Mouse (Mus musculus) kidney, embryonic 16.5 days (tissue): ENCODE results near the gene Nicn1. TPM values are rescaled to one million over a fixed set of nuclear protein-coding genes. Genes with fewer than 3 reads are reported as not detected.
A peak's percentile ranks its signal among the peaks of the same experiment; 100 is the strongest.
"Not testable (repeated sequence)": the region's sequence is repeated elsewhere in the genome, so short reads cannot be mapped to it uniquely, and the experiment has no call there.

ENCODE experiments used
- ATAC-seq: fragments of 200-750 bp; cut with Nextera tagmentation; 2 replicates; pipeline ENCODE4 v1.8.0; 2017; ENCODE audit warnings: moderate TSS enrichment; ENCODE audit not compliant: low FRiP score, low TSS enrichment
- H3K27ac ChIP-seq: fragments of 300-500 bp; sonication (generic); 2 replicates; pipeline ENCODE4 v1.5.1; 2014; ENCODE audit warnings: low read length
- H3K27me3 ChIP-seq: fragments of 300-500 bp; sonication (generic); 2 replicates; pipeline ENCODE4 v1.6.1; 2014; ENCODE audit warnings: low read length, control low read depth, mixed read lengths; ENCODE audit not compliant: insufficient read depth
- H3K36me3 ChIP-seq: fragments of 300-500 bp; sonication (generic); 2 replicates; pipeline ENCODE4 v1.6.1; 2014; ENCODE audit warnings: low read length, control low read depth, mixed read lengths; ENCODE audit not compliant: insufficient read depth
- H3K4me1 ChIP-seq: fragments of 300-500 bp; sonication (generic); 2 replicates; pipeline ENCODE4 v1.6.1; 2014; ENCODE audit warnings: low read length, control low read depth, mixed read lengths; ENCODE audit not compliant: insufficient read depth
- H3K4me2 ChIP-seq: fragments of 300-500 bp; sonication (generic); replicated peaks from 2 replicates; pipeline ENCODE4 v1.6.1; 2014; ENCODE audit warnings: low read depth, low read length
- H3K4me3 ChIP-seq: fragments of 300-500 bp; sonication (generic); 2 replicates; pipeline ENCODE4 v1.5.1; 2014; ENCODE audit warnings: mild to moderate bottlenecking, low read length
- H3K9ac ChIP-seq: fragments of 300-500 bp; sonication (generic); replicated peaks from 2 replicates; pipeline ENCODE4 v1.6.1; 2014; ENCODE audit warnings: low read length
- H3K9me3 ChIP-seq: fragments of 300-500 bp; sonication (generic); 2 replicates; pipeline ENCODE4 v1.6.1; 2016; ENCODE audit warnings: low read length, control low read depth
- WGBS: fragments of 180-500 bp; shearing (Covaris S2); extraction: QIAGEN DNeasy Blood & Tissue Kit; methylation state at CpG from one replicate; pipeline ENCODE4 v1.1.7; 2014; 5-methylcytosine and 5-hydroxymethylcytosine counted together
- polyA plus RNA-seq: library from polyadenylated mRNA; unstranded; fragments of >200 nt; fragmentation: Nextera tagmentation; extraction: Ambion mirVana; gene quantifications from 2 replicates; pipeline ENCODE4 v1.2.1, GENCODE M21; 2015

Nicn1 gene
- polyA plus RNA-seq, 1 experiment from 2014 or later: 37.2 TPM

GRCm38 (mm10) chr9:108263690-108264190, 26.5 kb upstream of the Nicn1 start, which contains the start of gene Dag1:
Dag1 (minus strand) TSS chr9:108263958.
- Histone ChIP-seq H3K4me3 (peak within 1 kb of the TSS; percentile 91), H3K9me3 (no peaks in the 10 kb centered on the region), H3K36me3 (no peaks in the 10 kb centered on the region), H3K27ac (peak within 1 kb of the TSS; percentile 96), H3K4me1 (peaks cover 33% of the 10 kb centered on the region), H3K9ac (peak within 1 kb of the TSS; percentile 93), H3K4me2 (peak within 1 kb of the TSS; percentile 66), H3K27me3 (no peaks in the 10 kb centered on the region)
- ATAC-seq: peak; percentile 97
- under 1% methylated on average over 61 of the region's 71 CpGs for WGBS

- H3K27me3 ChIP-seq: no peaks in the 10 kb centered on the region
- 13% methylated on average over 10 of the region's 10 CpGs for WGBS
- H3K36me3 ChIP-seq: no peaks in the 10 kb centered on the region
- H3K27ac ChIP-seq: peak overlapping the region; percentile 96
- H3K9ac ChIP-seq: peak overlapping the region; percentile 93
- no peaks in the 10 kb centered on the region for H3K9me3 ChIP-seq
- 0 out of 2 replicates have a peak, but pooled peaks have one; percentile 1 for ATAC-seq
- H3K4me2 ChIP-seq: peak overlapping the region; percentile 66
- H3K4me1 ChIP-seq: peaks cover 33% of the 10 kb centered on the region
- peak overlapping the region; percentile 91 for H3K4me3 ChIP-seq
Measured at GRCm38 (mm10) chr9:108264191-108264921, 25.9 kb upstream of the Nicn1 start.

GRCm38 (mm10) chr9:108266261-108266935, 23.8 kb upstream of the Nicn1 start:
- ATAC-seq: no peak
- Histone ChIP-seq H3K9me3 (no peaks in the 10 kb centered on the region), H3K27ac (no peak overlapping the region), H3K4me3 (no peak overlapping the region), H3K4me1 (peaks cover 29% of the 10 kb centered on the region), H3K9ac (no peak overlapping the region), H3K4me2 (no peak overlapping the region), H3K36me3 (no peaks in the 10 kb centered on the region), H3K27me3 (no peaks in the 10 kb centered on the region)
- WGBS: 53% methylated on average over 10 of the region's 10 CpGs

DNA sequence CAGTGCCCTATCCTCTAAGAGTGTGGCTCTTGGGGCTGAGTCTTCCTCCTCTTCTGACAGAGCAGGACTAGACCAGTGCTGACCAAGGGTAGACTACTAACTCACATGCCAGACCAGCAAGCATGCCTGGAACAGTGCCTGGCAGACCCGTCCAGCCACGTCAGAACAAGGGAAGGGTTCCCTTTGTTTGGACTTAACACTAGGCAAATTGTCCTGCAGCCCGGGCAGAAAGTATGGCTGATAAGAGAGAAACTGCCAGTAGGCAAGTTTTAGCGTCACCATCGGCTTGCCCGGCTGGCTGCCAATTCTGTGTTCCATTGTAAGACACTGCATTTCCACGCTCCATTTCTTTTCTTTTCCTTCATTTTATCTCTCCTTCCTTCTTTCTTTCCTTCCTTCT, 22.5 kb upstream of the Nicn1 start:
- H3K27me3 ChIP-seq: no peaks in the 10 kb centered on the region
- H3K9me3 ChIP-seq: no peaks in the 10 kb centered on the region
- H3K9ac ChIP-seq: no peak overlapping the region
- no peaks in the 10 kb centered on the region for H3K36me3 ChIP-seq
- WGBS: 82% methylated on average over 7 of the region's 7 CpGs
- H3K4me3 ChIP-seq: no peak overlapping the region
- peaks cover 26% of the 10 kb centered on the region for H3K4me1 ChIP-seq
- ATAC-seq: no peak
- no peak overlapping the region for H3K4me2 ChIP-seq
- H3K27ac ChIP-seq: no peak overlapping the region

DNA sequence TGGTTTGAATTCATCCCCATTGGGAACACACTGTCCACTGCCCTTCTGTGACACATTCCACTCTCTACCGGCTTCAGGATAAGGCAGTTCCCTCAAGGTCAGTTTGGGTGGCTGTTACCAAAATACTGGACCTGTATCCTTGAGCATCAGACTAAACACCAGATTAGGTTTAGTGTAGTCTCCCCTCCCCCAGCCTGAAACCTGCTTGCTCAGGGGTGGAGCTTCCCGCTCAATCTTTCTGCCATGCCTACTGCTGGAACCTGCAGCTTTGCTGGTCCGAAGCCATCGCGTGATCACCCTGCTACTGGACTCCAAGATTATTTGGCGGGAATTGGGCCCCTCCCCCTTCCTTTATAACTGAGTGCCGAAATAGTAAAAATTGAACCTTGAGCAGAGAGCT, 21.5 kb upstream of the Nicn1 start:
- H3K4me3 ChIP-seq, H3K9ac ChIP-seq, H3K4me2 ChIP-seq, H3K27ac ChIP-seq, ATAC-seq, H3K36me3 ChIP-seq, H3K27me3 ChIP-seq, H3K9me3 ChIP-seq: not testable (repeated sequence)
- peaks cover 29% of the 10 kb centered on the region for H3K4me1 ChIP-seq
- WGBS: 77% methylated on average over 6 of the region's 7 CpGs

GRCm38 (mm10) chr9:108271941-108272340, 18.3 kb upstream of the Nicn1 start:
- H3K9me3 ChIP-seq: no peaks in the 10 kb centered on the region
- WGBS: 13% methylated on average over 2 of the region's 2 CpGs
- ATAC-seq: no peak
- H3K4me1 ChIP-seq: peaks cover 26% of the 10 kb centered on the region
- H3K27me3 ChIP-seq: no peaks in the 10 kb centered on the region
- H3K4me3 ChIP-seq: no peak overlapping the region
- no peaks in the 10 kb centered on the region for H3K36me3 ChIP-seq
- no peak overlapping the region for H3K4me2 ChIP-seq
- no peak overlapping the region for H3K9ac ChIP-seq
- H3K27ac ChIP-seq: peak overlapping the region; percentile 46; the same call in 1 of the 2 replicates

DNA sequence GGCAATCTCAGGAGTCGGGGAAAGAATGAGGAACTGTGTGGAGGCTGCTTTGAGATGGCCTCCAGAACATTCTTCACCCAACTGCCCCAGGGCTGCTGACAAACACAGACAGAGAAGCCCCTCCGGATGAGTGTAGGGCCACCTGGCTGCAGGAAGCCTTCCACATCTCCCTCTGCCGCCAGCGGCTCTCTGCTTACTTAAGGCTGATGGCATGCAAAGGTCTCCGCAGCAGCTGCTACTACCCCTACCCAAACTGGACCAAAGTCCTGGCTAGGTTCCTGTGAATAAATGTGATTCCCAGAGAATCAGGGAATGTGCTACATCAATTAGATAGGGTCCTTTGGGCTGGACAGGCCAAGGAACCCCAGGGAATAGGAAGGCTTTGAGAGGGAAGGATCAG, 17.5 kb upstream of the Nicn1 start:
- H3K27me3 ChIP-seq: no peaks in the 10 kb centered on the region
- H3K4me1 ChIP-seq: peaks cover 26% of the 10 kb centered on the region
- H3K36me3 ChIP-seq: no peaks in the 10 kb centered on the region
- no peak overlapping the region for H3K4me3 ChIP-seq
- 69% methylated on average over 5 of the region's 5 CpGs for WGBS
- peak overlapping the region; percentile 46 for H3K27ac ChIP-seq
- no peak for ATAC-seq
- no peak overlapping the region for H3K9ac ChIP-seq
- no peak overlapping the region for H3K4me2 ChIP-seq
- no peaks in the 10 kb centered on the region for H3K9me3 ChIP-seq

GRCm38 (mm10) chr9:108273485-108273884, 16.7 kb upstream of the Nicn1 start:
- no peak for ATAC-seq
- 84% methylated on average over 4 of the region's 4 CpGs for WGBS

DNA sequence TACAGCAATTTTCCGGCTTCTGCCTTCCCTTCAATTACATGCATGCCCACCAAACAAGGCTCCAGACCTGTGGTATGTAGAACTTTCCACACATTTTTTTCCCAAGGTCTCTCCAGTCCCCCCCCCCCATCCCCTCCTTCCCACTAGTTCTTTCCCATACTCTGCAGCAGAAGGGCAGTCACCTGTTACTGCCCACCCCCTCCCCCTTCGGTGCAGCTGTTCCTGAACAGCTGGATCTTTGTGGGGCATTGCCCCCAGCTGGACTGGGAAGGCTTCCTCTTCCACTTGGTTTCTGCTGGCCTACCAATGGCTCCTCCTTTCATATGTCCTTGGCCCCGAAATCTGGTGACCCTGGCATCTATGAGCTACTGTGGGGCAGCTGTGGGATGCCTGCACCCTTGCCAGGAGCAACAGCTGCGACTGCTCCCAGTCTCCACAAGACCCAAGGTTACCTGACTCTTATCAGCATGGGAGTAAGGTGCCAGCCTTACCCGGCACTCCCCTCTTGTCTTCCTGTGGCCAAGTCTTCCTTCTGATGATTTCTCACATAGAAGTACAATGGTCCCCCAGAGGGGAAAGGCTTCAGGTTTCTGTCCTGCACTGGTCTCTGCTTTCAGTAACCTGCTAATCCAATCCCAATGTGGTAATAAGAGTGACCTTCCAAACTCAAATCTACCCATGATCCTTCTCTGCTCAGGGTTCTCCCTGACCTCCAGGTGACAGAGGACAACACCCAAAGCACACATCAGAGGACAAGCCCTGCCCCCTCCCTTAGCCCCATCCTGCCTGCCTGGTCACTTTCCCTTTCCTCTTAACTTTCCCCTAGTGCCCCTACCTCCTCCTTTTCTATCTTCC, 15.5 kb upstream of the Nicn1 start:
- H3K4me3 ChIP-seq: no peak overlapping the region
- H3K9ac ChIP-seq: no peak overlapping the region
- ATAC-seq: no peak
- no peaks in the 10 kb centered on the region for H3K36me3 ChIP-seq
- WGBS: 73% methylated on average over 5 of the region's 5 CpGs
- no peaks in the 10 kb centered on the region for H3K9me3 ChIP-seq
- H3K4me1 ChIP-seq: peaks cover 26% of the 10 kb centered on the region
- no peaks in the 10 kb centered on the region for H3K27me3 ChIP-seq
- H3K4me2 ChIP-seq: no peak overlapping the region
- peak overlapping the region; percentile 18; the same call in 1 of the 2 replicates for H3K27ac ChIP-seq

More at GRCm38 (mm10) chr9:108273485-108273884, 16.7 kb upstream of the Nicn1 start:
- H3K27ac ChIP-seq: no peak overlapping the region
- H3K4me1 ChIP-seq: peaks cover 26% of the 10 kb centered on the region
- H3K4me3 ChIP-seq: no peak overlapping the region
- no peaks in the 10 kb centered on the region for H3K27me3 ChIP-seq
- H3K9me3 ChIP-seq: no peaks in the 10 kb centered on the region
- H3K36me3 ChIP-seq: no peaks in the 10 kb centered on the region
- no peak overlapping the region for H3K4me2 ChIP-seq
- H3K9ac ChIP-seq: no peak overlapping the region
